Mouse (Mus musculus) cerebellum, adult (tissue): Measurements from ENCODE around the gene Rnf146.
"Not testable (repeated sequence)": the region's sequence is repeated elsewhere in the genome, so short reads cannot be mapped to it uniquely, and the experiment has no call there.

Experiments used
- ATAC-seq: cut with Nextera tagmentation; 2 replicates; pipeline ENCODE4 v1.9.2; 2017; ENCODE audit warnings: mild to moderate bottlenecking, moderate library complexity, mixed read lengths; ENCODE audit not compliant: insufficient number of reproducible peaks, low FRiP score, low TSS enrichment

Gene Rnf146

DNA sequence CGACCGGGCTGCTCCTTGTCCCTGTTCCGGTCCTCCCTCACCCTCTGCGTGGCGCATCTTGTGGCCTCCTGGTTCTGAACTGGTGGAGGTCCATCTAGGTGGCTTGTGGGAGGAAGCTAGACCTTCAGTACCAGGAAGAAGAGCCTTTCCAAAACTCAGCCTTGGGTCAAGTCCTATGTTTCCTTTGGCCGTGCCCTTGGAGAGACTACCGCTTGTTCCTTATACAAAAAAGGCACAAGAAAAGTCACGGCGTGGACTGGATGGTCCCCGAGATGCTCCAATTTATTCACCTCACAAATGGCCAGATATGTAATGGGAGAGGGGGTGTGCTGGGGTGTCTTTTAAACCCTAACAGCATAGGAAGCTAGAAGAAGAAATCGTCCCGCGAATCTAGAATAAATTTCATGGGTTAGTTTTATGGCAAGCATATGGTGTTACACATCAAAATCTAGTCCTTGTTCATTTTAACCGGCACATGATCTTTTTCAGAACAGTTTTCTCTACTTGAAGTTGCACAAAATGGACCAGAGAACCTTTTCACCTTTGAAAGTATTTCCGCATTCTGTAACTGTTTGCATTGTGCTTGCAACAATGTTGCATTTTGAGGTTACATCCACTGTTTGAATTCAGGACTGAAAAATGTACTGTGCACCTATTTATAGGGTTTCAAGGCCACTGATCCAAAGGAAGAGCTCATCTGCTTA lies at the start of gene Rnf146:
Rnf146 (minus strand) TSS at position 246 of the 704 bp plus-strand sequence.
- ATAC-seq: no peak; the same call in 1 of the 2 replicates

DNA sequence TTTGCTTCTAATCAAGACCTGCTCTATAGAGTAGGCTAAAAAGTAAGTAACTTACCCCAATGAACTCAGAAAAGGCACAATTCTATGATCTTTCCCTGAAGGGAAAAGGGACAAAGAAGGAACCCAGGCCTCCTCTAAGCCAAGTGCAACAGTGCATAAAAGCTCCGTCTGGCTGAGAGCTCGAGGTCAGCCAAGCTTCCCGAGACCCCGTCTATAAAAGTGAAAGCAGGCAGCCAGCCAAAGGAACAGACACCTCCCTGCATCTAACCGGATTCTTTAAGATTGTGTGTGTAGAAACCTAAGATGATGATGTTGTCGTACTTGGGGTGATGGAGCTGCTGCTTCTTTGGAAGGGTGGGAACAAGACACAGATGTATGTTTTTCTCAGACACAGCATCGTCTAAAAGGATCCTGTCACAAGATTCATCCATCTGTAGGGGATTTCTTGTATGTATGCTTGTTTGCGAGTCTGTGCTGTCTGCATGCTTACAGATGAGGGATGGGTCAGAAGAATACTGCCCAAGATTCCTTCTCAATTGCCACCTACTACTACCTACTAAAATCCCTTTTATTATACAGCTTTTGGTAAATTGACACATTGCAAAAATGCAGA lies 40.5 kb upstream of the Rnf146 start:
- no peak for ATAC-seq

DNA sequence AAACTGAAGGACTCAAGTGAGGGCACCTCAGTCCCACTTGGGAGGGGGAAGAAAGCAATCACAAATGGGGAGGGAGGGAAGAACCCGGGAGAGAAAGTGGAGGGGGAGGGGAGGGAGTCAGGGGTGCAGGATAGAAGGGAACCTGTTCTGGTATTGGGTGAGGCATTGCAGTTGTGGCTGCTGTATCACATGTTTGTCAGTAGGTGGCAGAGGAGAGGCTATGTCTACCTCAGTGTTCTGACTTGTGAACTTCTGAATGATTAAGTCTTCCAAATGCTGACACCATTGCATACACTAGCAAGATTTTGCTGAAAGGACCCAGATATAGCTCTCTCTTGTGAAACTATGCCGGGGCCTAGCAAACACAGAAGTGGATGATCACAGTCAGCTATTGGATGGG lies 32.6 kb upstream of the Rnf146 start:
- ATAC-seq: not testable (repeated sequence)

DNA sequence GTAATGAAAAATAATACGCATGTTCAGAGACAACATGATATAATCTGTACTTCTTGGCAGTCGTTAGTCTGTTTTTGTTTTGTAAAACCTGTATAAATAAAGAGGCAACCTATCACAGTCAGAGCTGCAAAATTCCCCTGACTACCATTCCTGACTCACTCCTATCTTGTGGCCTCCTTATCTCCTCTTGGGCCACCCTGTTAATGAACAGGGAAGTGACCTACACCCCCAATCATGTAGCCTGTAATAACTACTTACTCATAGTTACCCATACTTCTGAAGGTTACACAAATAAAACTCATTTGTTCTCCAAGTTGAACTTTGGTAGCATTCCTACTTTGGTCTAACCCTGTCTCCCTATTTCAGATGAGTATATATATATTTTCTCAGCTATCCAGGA lies 19.3 kb upstream of the Rnf146 start:
- ATAC-seq: no peak

DNA sequence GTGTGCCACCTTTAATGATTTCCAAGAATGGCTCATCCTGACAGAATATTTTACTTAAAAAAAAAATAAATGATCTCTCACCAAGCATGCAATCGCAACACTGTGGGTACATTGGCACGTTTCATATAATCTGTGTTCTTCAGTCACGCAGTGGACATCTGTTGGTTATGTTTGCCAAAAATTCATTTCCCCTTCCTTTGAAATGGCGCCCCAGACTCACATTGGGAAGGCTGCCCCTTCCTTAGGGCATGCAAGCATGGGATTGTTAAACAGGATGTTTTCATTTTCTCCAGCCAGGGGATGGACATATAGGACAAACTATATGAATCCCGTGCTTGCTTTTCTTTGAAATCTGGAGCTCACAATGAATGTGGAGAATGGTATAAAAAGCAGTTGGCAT lies 11.8 kb upstream of the Rnf146 start:
- no peak for ATAC-seq

DNA sequence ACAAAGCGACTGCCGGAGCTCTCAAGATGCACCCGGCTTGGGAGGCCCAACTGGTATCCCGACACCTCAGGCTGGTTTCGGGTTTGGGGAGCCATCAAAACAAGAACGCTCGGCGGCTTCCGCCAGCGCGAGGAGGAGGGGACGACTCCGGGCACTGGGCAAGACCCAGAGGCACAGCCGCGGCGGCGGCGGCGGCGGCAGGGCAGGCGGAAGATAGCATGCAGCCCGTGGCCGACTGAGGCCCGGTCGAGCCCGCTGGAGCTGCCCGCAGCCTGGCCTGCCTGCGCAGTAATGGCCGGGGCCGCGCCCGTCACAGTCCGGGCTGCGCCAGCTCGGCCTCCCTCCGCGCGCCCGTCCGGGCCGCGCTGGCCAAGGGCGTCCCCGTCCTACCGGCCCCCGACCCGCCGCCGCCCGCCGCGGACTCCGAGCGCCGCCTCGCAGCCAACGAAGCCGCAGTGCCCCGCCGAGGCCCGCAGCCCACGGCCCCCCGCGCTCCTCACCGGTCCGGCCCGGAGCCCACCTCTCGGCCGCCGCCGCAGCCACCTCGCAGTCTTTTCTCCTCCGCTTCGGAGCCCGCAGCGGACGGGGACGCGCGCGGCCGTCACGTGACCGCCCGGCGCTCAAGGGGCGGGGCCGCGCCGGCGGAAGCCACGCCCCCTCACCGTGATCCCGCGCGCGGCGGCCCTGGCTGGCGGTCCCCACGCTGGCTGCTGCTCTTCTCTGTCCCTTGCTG lies 612 bp downstream of the Rnf146 start:
- ATAC-seq: peak; percentile 94

DNA sequence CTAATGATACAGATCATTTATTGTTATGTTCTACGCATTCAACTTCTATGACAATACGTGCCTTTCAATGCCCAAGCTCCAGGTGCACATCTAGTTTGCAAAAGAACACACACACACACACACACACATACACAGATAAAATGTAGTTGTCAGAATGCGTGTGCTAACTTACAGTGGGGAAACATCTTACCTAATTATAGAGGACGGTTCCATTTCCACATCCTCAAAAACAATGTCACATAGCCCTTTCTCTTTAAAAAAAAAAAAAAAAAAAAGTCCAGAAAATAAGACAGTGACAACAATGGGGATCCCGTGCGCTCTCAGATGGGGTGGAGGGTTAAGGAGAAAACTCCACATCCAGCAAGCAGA lies 1.2 kb downstream of the Rnf146 start:
- no peak for ATAC-seq

DNA sequence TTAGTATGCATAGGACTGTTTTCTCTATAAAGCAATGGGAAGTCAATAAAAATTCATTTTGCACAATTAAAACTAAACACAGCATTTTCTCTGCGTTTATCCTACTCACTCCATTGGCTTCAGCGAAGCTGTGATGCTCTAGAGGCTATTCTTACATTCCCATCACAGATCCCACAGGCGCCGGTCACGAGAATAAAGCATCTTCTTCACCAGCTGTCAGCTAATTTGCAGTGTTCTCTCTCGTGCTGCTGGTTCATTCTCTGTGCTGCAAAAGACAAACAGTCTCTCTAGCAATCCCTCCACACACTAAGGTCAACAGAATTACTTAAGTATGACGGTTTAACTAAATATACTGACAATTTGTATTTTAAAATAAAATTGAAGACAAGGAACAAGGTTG lies 8.1 kb downstream of the Rnf146 start:
- peak; percentile 84 for ATAC-seq

DNA sequence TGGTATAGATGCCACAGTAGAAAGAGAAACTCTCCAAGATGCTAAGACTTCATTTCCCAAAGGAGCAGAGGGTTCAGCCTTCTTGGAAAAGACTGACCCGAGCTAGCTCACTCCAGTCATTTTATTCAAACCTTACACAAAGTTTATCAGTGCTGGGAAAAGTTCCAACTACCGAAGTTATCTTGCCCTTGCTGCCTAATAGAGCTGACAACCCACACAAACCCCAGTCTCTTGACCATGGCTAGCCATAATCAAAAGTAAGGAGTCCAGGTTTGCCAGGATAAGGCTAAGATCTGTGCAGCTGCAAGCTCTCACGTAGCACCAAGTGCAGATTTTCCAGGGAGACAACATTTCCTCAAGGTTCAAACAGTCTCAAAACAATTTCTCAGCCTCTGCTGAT lies 9.7 kb downstream of the Rnf146 start:
- ATAC-seq: no peak

DNA sequence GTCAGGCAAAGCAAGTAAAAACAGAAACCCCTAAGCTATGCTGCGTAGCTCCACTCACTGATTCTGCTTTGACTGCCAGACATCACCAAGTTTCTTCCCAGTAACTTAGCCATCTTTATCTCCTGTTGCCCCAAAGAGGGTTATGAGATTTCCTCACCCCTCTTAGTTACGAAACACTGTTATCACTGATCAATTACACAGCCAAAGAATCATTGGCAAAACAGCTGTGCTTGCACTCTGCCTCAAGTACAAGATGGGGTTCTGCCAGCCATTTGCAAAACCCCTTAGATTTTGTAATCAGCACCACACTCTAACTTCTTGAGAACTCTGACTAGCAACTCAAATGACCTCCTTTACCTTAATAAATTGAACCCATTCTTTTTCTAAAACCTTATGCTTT lies 10.8 kb downstream of the Rnf146 start:
- ATAC-seq: no peak

DNA sequence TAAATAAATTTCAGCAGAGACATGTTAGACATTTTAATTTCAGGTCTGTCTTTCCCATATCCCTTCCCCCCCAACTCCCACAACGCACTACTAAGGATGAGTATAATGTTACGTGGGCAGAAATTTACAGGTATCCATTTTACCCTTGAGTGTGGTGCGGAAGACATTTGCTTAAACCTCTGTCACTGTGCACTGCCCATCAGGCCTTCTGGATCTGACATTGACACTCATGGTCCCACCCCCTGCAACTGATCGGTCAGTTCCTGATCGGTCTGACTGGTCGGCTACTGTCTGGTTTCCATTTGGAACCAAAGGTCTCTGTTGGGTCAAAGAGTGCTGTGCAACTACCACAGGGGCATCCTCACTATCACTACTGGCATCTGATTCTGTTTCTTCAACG lies 15.6 kb downstream of the Rnf146 start:
- no peak for ATAC-seq

DNA sequence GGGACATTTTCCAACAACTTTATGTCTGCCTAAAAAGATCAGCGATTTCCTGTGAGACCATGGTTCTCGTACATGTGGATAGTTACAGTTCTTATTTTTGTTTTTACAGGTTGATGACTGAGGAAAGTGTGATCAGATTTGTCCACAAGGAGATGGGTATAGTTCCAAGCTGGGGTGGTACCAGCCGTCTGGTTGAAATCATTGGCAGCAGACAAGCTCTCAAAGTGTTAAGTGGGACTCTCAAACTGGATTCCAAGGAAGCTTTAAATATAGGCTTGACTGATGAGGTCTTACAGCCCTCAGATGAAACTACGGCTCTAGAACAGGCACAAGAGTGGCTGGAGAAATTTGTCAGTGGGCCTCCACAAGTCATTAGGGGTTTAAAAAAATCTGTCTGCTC lies 18.0 kb downstream of the Rnf146 start:
- no peak for ATAC-seq

DNA sequence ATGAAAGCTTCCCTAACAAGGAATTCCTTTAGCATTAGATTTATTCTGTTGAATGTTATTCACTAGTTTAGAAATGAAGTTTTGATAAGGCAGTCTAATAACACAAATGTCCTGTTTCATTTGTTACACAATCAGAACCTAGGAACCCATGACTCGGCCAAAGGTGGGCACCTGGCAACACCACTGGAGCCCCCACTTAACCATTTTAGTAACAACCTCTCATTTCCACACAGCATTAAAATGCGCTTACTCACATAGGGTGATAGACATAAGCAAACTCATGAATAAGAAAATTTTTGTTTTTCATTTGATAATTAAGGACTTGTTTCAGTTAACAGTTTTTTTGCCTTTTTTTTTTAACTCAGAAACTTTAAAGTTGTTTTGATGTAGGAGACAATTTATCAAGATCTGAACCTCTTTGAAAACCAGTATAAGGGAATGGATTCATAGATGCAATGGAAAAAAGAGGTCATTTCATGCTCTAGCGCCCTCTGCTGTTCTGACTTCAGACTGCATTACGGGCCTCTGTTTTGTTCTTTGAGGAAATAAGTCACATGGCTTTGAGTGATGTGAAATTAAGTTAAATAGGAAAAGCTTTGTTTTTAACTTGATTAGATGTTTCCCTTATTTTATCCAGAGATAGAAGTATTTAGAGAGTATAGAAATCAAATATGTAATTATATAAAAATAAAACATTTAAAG lies 23.7 kb downstream of the Rnf146 start:
- peak; percentile 64; the same call in 1 of the 2 replicates for ATAC-seq

DNA sequence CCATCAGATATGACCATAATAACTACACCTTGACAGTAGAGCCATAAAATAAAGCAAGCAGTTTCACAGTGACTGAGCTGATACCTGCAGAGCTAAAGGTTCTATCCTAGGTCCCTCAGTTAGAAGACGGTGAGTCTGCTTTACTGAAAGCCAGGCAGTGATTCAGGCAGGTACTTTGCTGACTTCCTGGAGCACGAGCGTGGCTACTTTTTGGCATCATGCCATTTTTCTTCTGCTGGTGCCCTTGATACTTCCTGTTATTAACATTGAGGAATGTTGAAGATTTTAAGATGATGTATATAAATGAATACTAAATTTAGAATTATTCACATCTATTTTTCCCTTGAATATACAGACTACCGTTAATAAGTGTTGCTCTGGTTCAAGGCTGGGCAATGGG lies 28.4 kb downstream of the Rnf146 start:
- no peak for ATAC-seq

DNA sequence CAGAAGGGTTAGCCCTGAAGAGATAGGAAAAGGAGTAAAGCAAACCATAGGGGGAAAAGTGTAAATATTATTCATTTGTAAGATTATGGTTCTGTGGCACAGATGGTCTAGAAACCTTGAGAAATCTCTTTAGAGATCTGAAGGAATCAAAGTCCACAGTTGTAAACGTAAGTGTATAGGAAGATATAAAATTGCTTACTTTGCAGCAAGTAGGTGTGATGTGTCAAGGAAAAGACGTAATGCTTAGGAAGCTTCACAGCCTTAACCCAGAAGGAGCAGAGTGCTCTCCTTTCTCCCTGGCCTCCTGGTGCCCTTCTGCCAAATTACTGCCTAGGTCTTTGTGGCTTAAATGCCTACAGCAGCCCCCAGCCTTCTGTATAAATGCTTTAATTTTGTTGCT lies 37.4 kb downstream of the Rnf146 start:
- ATAC-seq: no peak

DNA sequence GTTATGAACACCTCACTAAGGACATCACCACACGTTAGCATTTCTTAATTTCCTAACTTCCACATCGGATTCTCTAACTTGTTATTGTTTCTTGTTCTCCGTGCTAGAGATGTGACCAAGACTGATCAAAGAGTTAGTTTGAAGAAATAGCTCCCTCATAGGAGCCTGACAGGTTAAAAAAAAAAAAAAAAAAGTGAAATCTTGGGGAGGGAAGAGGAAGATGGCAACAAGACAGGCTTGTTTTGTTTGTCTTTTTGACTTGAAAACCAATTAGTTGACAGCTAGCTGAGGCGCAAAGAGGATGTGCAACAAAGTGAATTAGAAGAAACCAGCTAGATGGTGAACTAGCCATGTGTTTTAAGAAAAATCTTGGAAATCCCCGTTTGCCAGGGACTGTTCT lies 48.3 kb downstream of the Rnf146 start:
- no peak for ATAC-seq

DNA sequence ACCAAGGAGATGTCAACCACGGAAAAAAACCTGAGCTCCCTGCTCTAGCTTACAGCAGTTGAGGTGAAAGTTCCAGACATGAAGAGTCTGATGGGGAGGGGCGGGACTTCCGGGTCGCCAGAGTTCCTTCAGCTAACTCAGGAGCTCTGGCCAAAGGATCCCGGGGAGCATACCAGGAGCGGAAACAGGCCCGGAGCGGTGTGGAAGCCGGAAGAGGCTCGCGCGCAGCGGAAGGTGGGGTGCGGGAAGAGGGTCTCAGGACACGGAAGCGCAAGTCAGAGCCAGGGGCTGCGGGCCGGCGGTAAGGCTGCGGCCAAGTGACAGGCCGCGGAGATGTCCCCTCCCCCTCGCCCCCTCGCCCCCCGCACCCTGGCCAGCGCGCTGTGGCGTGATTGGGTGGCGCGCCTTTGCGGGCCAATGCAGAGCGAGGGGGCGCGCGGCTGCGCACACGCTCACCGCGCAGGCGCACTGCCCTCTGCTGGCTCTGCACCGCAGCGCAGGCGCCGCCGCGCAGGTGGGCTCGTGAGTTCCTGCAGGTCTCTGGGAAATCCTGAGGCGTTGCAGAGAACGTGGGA lies 49.1 kb downstream of the Rnf146 start, which contains the start of gene Echdc1:
Echdc1 (plus strand) TSS at position 103 of the 575 bp plus-strand sequence.
- peak; percentile 95 for ATAC-seq

DNA sequence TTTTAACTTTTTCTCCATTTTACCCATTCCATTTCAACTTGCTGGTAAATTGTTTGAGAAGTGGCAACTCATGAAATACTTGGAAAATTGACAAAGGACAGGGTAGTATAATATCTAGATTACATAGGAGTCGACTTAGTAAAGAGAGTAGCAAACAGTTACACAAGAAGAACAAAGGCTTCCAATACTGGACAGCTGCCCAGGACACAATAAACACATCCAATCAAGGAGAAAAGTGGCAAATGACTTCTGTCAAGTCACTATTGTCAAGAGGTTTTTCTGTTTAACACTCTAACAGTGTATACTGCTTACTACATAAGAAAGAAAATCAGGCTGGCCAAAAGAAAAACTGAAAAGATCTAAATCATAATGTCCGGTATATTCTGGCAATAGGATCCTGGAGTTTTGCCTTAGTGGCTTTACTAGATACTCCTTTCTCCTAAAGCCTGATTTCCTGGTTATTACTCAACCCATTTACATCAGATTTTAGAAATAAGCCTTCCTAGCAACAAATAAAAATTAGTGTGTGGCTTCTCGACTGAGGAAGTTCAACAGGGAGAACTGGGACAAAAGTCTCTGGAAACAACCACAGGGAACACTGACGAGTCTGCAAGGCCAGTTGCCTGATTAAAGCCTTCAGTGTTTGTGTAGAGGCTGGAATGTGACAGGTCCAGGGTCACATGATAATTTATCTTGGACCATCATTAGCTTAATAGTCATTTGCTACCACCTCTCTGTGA lies 50.6 kb downstream of the Rnf146 start:
- ATAC-seq: no peak

DNA sequence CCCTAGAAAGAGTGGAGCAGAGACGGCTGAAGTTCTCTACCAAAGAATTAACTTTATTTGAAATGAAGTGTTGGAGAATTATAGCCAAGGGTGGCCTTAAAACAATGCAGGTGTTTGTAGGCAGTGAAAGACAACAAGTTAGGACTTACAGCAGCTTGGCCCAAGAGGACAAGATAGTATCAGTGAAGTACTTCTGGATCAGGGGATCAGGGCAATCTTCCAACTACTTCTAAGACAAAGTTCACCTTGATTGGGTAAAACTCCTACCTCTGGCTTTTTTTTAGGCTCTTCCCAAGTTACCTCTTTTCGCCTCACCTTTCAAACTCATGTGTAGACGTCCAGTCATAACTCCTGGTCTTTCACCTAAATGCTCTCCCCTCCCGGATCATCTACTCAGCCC lies 60.0 kb downstream of the Rnf146 start:
- ATAC-seq: no peak
